Mouse (Mus musculus): ENCODE results near the gene Bag2. TPM values are rescaled to one million over a fixed set of nuclear protein-coding genes. Genes with fewer than 3 reads are reported as not detected.

The Bag2 gene
- total RNA-seq, 1 experiment from 2014 or later = 1.4 TPM

GRCm38 (mm10) chr1:33712026-33712425, 45.6 kb downstream of the Bag2 start:
- ATAC-seq (replicated peaks; ENCODE audit: insufficient number of reproducible peaks, low FRiP score, low TSS enrichment, poor library complexity, severe bottlenecking) = no peak

GRCm38 (mm10) chr1:33709615-33710014, 48.0 kb downstream of the Bag2 start:
- ATAC-seq (replicated peaks; ENCODE audit: insufficient number of reproducible peaks, low FRiP score, low TSS enrichment, poor library complexity, severe bottlenecking) = no peak

GRCm38 (mm10) chr1:33701244-33701643, 56.4 kb downstream of the Bag2 start:
- no peak for ATAC-seq (replicated peaks; ENCODE audit: insufficient number of reproducible peaks, low FRiP score, low TSS enrichment, poor library complexity, severe bottlenecking)

GRCm38 (mm10) chr1:33696016-33696415, 61.6 kb downstream of the Bag2 start:
- no peak for ATAC-seq (replicated peaks; ENCODE audit: insufficient number of reproducible peaks, low FRiP score, low TSS enrichment, poor library complexity, severe bottlenecking)

Other genes with a start within 250 kb of the Bag2 start
- gene Prim2, start 88.0 kb downstream of the Bag2 start, total RNA-seq (2017) = 17.7 to 27.7 TPM (median 21.9 TPM) in 3 replicates
- gene Rab23, start 37.9 kb downstream of the Bag2 start, total RNA-seq (2017) = 0.57 to 4.4 TPM (median 1.8 TPM) in 3 replicates
- gene Zfp451, start 56.8 kb upstream of the Bag2 start, total RNA-seq (2017) = 19.3 to 36.8 TPM (median 33.3 TPM) in 3 replicates
- gene Bend6, start 150.0 kb upstream of the Bag2 start, total RNA-seq (2017) = 0.97 to 3.2 TPM in 2 of 3 replicates, not detected in the other
- gene Dst, start 150.4 kb upstream of the Bag2 start, total RNA-seq (2017) = 0.29 to 2.0 TPM (median 0.96 TPM) in 3 replicates